Mouse (Mus musculus): ENCODE results near the gene Rnls.

DNA sequence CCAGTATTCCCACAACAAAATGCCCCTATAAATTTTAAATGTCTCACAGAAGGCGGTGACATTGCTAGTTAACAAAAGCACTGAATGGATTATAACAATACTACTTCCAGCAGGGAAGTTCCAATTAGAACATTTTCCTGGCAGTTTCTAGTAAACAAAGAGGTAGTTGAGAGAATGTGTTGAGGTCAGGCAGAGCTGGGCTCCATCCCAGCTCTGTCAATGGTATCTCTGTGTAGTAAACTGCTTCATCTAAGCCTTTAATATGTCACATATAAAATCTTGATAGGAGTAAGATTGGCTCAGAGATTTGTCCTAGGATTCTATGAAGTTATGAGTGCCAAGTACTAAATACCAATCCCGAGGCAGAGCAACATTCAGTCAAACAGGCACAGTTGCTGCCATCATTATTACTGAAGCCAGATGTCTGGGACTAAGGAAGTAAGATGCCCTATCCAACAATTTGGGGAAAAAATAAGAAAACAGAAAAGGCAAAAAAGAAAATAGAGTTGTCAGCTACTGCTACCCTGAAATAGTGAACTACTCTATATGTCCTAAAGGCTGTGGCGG, 92.3 kb downstream of the Rnls start:
- TF ChIP-seq CTCF (IDR thresholded peaks at IDR 0.05 in 2 of 3, conservative IDR thresholded peaks at IDR 0.05 in 1 of 3; ENCODE audit: control insufficient read depth in 1 of 3, insufficient read depth in 1 of 3, low read depth in 2 of 3, low read length in 3 of 3, poor library complexity in 1 of 3, severe bottlenecking in 1 of 3) (no peak), MAFK (IDR thresholded peaks at IDR 0.05; ENCODE audit: borderline replicate concordance, low read depth, low read length) (no peak), POLR2A (IDR thresholded peaks at IDR 0.05; ENCODE audit: control insufficient read depth in 1 of 2, insufficient read depth in 1 of 2, low read depth in 1 of 2, low read length in 2 of 2, poor library complexity in 1 of 2) (no peak), UBTF (IDR thresholded peaks at IDR 0.05; ENCODE audit: borderline replicate concordance, insufficient read depth, low read depth, low read length) (no peak), EP300 (IDR thresholded peaks at IDR 0.05; ENCODE audit: low read depth in 1 of 2, low read length in 2 of 2) (no peak), MEF2A (IDR thresholded peaks at IDR 0.05; ENCODE audit: extremely low read depth, insufficient replicate concordance, low read depth, low read length, poor library complexity, severe bottlenecking) (no peak)
